Mouse (Mus musculus): ENCODE data around the gene Kcnj6.

- TF ChIP-seq CTCF (IDR thresholded peaks at IDR 0.05; ENCODE audit: low read depth, low read length) (no peak), POLR2A (IDR thresholded peaks at IDR 0.05; ENCODE audit: borderline replicate concordance, low read depth, low read length) (no peak)
Measured at GRCm38 (mm10) chr16:94729236-94729635, 268.3 kb downstream of the Kcnj6 start.
